Mouse (Mus musculus) forelimb bud, embryonic 11.5 days (tissue): ENCODE data around the gene Luzp1.

ENCODE experiments used
- DNase-seq: peaks from one replicate; pipeline ENCODE4 v3.0.0-alpha.2; 2012; ENCODE audit warnings: low read depth, low spot score

Gene Luzp1

DNA sequence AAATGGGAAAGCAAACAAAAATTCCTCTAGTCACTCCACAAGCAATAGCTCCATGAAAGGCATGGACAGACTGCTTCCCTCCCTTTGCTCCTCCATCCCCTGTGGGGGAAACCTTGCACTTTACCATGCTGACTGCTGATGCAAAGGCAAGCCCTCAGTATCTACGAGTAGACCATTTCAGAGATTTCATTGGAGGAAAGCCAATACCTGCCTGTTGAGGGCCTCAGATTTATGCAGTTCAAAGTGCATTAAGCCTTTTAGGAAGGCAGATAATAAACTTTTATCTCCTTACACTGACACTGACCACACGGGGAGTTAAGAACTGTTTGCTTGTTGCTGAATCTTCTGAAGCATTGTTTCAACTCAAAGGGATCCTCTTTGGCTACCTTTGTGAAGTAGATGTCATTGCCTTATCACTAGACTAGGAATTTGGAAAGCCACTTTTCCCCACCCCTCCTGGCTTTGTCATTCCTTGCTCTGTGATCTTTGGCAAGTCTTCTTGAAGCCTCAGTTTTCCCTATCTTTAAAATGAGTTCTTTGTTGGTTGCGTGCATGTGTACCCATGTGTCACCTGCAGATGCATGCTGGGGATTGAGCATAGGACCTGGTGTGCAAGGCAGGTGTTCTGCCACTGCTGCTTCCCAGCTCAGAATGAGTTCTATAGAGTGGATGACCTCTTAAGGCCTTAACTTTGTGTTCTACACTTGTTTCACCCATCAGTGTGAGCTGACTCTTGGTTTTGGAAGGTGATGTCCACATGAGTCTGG, 76.9 kb downstream of the Luzp1 start:
- no peak for DNase-seq

DNA sequence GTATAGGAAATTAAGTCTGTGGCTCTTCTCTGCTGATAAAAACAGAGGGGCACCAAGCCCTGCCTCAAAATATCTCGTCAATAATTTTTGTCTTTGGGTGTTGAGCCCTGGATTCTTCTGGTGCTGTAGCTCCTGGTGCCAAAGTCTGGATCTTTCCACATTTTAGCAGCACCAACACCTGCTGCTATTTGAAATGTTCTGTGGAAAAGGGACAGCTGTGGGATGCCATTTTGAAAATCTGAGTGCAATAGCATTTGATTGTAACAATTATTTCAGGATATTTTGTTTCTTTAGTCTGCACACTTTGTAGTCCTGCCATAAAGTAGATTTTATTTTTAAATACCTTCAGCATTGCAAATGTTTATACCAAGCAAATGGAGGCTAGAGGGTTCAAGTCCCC, 78.2 kb downstream of the Luzp1 start:
- DNase-seq = no peak

DNA sequence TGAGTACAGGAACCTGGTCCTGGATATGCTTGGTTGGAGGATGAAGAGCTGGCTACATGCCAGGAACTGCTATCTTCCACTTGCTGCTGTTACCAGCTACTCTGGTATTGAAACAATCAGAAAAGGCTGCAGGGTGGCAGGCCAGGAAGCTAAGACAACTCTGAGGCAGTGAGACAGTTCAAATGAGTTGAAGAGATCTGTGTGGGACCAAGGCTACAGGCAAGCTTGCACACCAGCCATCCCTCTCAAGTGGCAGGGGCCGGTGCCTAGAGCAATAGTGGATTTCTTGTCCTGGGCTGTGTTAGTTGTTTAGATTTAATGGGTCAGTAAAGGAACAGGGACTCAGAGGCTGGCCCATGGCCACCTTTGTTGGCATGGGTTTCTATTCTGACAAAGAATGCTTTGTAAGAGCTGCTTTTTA, 78.8 kb downstream of the Luzp1 start:
- DNase-seq = no peak

DNA sequence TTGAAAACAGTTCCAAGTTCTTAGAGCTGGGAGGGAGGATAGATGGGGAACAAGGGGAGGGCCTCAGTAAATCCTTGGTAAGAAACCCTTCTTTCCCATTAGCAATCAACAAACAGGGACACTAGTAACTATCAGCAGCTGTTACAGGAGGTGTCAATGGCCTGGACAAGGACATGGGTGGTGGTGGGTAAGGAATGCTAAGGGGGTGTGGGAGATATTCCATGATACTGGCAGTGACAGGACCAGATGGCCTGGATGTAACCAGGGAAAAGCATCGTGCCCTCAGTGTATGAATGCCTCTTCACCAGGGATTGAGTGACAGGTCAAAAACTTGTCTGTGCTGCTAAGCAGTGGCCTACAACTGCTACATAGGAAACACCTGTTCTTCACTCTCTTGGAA, 83.5 kb downstream of the Luzp1 start:
- DNase-seq = no peak

GRCm38 (mm10) chr4:136557638-136558037, 88.1 kb downstream of the Luzp1 start:
- DNase-seq = no peak

DNA sequence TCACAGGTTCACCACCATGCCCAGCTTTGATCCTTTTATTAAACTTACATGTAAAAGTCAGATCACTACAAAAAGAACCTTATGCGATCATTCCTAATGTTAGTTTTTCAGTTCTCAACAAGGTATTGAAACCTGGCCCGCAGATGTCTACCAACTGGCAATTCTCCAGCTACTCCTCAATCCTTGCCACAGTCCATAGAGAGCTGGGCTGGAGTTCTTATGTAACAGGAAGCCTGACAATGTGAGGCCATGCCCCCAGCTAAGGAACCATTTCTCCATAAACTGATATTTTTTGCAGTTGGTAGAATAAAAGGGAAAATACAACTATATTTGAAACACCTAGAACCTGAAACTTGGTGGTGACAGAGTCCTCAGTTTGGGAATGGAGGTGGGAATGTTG, 90.1 kb downstream of the Luzp1 start:
- no peak for DNase-seq

DNA sequence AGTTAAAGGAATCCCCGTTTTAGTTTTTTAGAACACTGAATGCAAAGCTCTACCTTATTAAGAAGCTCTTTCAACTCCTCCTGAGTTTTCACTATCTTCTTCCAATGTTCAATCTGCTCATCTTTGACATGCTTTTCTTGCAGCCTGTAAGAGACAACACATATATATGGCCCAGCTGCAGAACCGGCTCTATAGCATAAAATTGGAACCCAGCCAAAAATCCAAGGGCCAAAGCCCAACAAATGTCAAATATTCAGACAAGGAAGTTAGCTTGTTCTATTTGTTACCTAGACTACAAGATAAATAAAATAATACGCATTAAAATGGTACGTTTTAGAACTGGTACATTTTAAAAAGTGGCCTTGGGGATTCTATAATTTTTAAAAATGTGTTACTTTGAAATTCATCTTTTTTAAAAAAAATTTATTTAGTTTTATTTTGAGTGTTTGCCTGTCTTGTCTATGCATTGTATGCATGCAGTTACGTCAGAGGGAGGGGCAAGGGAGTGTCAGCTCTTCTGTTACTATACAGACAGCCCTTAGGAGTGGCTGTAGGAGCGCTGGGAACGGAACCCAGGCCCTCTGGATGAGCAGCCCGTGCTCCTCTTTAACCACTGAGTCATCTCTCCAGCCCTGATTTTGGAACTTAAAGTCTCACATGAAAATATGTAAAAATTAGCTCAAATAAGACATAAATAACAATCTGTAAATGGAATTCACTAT, 90.9 kb downstream of the Luzp1 start:
- no peak for DNase-seq

- DNase-seq = no peak
Measured at GRCm38 (mm10) chr4:136562755-136563154, 93.2 kb downstream of the Luzp1 start.

DNA sequence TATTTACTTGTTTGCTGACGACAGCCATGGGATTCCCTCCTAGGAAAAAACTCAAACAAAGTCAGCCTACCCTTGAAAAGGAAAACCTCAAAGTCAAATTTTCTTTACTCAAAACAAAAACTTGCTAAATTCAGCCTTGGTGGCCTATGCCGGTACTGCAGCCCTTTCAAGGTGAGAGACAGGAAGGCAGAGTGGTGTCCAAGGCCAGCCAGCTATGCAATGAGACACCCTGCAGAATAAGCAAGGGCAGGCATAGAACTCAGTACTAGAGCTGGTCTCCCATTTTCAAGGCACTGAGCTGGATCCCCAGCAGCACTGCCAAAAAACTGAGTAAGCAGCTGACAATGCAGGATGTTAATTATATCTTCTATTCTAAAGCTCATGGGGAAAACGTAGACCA, 99.1 kb downstream of the Luzp1 start:
- DNase-seq = no peak

DNA sequence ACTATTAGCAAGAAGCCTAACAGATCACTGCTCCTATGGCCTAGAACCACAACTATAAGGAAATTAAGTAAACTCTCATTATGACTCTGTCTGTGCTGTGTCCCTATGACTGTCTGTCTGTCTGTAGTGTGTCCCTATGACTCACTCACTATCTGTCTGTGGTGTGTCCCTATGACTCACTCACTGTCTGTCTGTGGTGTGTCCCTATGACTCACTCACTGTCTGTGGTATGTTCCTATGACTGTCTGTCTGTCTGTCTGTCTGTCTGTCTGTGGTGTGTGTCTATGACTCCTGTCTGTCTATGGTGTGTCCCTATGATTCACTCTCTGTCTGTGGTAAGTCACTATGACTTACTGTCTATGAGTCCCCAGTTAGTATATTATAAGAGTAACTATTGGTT, 100.4 kb downstream of the Luzp1 start:
- no peak for DNase-seq

DNA sequence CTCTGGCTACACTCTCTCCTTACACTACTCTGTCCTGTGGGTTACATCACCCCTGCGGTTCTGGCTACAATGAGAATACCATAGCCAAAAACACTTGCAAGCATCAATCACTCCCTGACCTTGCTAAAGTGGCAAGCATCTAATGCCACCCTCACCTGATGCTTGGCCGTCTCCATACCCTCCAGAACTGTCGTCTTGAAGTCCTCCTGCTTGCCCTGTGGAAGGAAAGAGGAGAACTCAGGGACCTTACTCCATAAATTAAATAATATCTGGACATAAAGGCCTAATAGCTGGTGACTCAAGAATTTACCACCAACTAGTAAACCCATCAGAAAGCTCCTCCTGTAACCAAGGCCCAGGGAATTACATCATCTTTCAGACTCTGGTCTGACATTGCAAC, 112.3 kb downstream of the Luzp1 start:
- no peak for DNase-seq

- DNase-seq = no peak
Measured at GRCm38 (mm10) chr4:136587221-136587827, 117.8 kb downstream of the Luzp1 start.

DNA sequence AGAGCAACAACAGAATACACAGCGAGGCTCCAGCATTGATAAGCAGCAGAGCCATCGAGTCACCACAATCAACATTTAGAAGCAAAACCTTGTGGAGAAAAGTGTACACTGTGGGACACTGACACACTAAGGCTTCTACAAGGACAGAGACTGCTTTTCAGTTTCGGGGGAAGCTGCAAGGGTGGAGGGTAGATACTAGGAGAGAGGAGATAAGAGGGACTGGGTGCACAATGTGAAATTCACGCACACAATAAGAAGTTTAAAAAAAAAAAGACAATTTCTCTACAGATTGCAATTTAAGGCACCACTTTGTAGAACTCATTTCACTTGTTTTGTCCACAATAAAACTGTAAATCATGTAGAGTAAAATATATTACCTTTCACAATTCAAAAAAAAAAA, 118.4 kb downstream of the Luzp1 start:
- DNase-seq = no peak

DNA sequence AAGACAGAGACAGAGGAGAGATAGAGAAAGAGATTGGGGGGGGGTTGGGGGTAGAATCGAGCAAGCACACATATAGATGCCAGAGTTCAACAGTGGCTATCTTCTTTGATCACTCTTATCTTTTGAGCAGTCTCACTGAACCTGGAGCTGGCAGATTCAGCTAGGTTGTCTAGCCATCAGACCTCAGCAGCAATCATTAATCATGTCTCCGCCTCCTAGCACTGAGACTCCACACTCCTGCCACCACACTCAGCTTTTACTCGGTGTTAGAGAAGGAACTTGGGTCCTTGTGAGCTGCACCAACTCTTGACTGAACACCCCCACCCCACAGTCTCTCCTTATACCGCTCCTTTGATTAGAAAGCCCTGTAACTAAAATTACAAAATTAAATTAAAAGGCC, 122.5 kb downstream of the Luzp1 start:
- DNase-seq = no peak

GRCm38 (mm10) chr4:136594006-136594405, 124.4 kb downstream of the Luzp1 start:
- DNase-seq = no peak

- no peak for DNase-seq
Measured at GRCm38 (mm10) chr4:136595221-136595620, 125.7 kb downstream of the Luzp1 start.

- no peak for DNase-seq
Measured at GRCm38 (mm10) chr4:136598268-136598876, 128.8 kb downstream of the Luzp1 start.

DNA sequence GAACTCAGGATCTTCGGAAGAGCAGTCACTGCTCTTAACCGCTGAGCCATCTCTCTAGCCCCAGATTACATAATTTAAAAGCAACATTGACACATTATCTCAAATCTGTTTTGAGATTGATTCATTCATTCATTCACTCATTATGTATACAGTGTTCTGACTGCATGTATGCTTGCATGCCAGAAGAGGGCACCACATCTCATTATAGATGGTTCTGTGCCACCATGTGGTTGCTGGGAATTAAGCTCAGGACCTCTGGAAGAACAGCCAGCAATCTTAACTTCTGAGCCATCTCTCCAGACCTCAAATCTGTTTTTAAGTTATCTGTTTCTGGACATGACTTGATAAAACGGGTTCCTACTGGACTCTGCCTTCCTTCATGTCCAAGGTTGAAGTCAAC, 130.3 kb downstream of the Luzp1 start:
- DNase-seq = no peak

DNA sequence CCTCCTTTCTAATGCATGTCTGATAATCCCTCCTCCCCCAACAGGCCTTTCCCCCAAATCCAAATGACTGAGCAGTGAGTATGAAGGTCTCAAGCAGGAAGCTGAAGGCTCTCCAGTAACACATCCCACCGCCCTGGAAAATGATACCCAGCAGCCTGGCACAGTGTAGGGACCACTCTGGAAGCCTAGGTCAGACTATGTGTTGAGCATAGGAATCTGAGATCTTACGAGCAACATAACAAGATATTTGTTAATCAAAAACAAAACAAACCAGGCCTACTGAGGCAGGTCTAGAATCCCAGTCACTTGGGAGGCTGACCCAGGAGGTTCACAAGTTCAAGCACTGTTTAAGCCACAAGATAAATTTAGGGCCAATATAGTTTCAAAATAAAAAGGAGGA, 131.0 kb downstream of the Luzp1 start:
- no peak for DNase-seq

DNA sequence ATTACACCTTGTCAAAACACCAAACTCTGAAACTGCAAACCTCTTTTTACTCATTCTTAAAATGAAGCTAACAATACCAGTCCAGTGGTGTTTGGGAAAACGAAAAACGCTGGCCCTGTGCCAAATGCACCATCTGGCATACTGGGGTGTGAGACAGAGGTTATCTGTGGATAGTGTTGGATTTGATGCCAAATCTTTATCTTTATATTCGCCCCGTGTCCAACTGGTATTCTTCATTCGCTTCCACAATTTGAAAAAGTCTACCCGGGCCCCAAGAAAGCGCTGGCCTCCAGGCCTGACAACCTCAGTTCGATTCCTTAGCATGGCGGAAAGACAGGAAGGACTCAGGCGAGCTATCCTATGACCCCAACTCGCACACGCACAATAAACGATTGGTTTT, 131.9 kb downstream of the Luzp1 start:
- DNase-seq = peak; percentile 45

- DNase-seq = peak; percentile 34
Measured at GRCm38 (mm10) chr4:136602018-136602554, 132.5 kb downstream of the Luzp1 start.

DNA sequence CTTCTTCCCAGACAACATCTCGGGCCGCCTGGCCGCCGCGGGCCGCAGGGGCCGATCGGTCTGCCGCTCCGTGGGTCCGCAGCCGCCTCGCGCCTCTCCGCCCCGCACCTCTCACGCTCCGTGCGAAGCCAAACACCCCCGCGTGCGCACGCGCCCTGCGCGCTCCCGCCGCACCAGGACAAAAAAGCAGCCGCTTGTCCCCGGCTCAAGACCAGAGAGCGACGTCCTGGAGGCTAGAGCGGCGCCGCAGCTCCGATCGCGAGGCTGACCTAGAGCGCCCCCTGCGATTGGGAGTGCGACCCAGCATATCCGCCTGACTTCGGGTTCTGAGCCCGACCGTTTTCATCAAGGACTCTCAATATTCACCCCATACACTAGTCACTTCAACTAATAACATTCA, 133.0 kb downstream of the Luzp1 start, which contains the start of gene Kdm1a:
Gene Kdm1a (minus strand): TSS at position 156 of the 400 bp plus-strand sequence.
- peak; percentile 95 for DNase-seq
